Mouse (Mus musculus) ES-Bruce4 (cell line): Measurements from ENCODE around the gene Gimap8. TPM values are rescaled to one million over a fixed set of nuclear protein-coding genes. Genes with fewer than 3 reads are reported as not detected.

Experiments
- H3K27ac ChIP-seq: 2 replicates; pipeline ENCODE4 v1.5.1; 2012; ENCODE audit warnings: low read length, inconsistent platforms; ENCODE audit not compliant: insufficient read depth
- H3K27me3 ChIP-seq: 2 replicates; pipeline ENCODE4 v1.6.1; 2012; ENCODE audit warnings: mild to moderate bottlenecking, low read length, inconsistent platforms; ENCODE audit not compliant: control insufficient read depth, poor library complexity, insufficient read depth, severe bottlenecking
- H3K36me3 ChIP-seq: 2 replicates; pipeline ENCODE4 v1.6.1; 2012; ENCODE audit warnings: inconsistent platforms, mild to moderate bottlenecking, low read length, moderate library complexity; ENCODE audit not compliant: control insufficient read depth, poor library complexity, insufficient read depth, severe bottlenecking
- H3K4me1 ChIP-seq: one replicate; pipeline ENCODE4 v1.8.1; 2011; ENCODE audit warnings: low read length; ENCODE audit not compliant: control insufficient read depth, insufficient read depth
- H3K4me3 ChIP-seq: 2 replicates; pipeline ENCODE4 v1.5.1; 2011; ENCODE audit warnings: low read depth, mild to moderate bottlenecking, low read length
- H3K9ac ChIP-seq: 2 replicates; pipeline ENCODE4 v1.6.1; 2012; ENCODE audit warnings: low read depth, mild to moderate bottlenecking, inconsistent platforms; ENCODE audit not compliant: poor library complexity, severe bottlenecking
- H3K9me3 ChIP-seq: replicated peaks from 2 replicates; pipeline ENCODE4 v1.6.1; 2012; ENCODE audit warnings: mild to moderate bottlenecking, low read length, inconsistent platforms; ENCODE audit not compliant: control insufficient read depth, poor library complexity, insufficient read depth, severe bottlenecking
- CTCF ChIP-seq: IDR thresholded peaks from one replicate; pipeline ENCODE4 v1.8.1; 2011; ENCODE audit warnings: low read depth, low read length
- EP300 ChIP-seq: IDR thresholded peaks from 2 replicates; pipeline ENCODE4 v1.6.1; 2011; ENCODE audit warnings: low read depth, low read length; ENCODE audit not compliant: insufficient read depth
- POLR2A ChIP-seq: IDR thresholded peaks from one replicate; pipeline ENCODE4 v1.8.1; 2011; ENCODE audit warnings: low read length; ENCODE audit not compliant: insufficient read depth
- polyA plus RNA-seq: library from polyadenylated mRNA; stranded (reverse); fragments of >200 nt; gene quantifications from 2 replicates; pipeline ENCODE4 v1.2.4, GENCODE M21; 2011; ENCODE audit warnings: low read depth; ENCODE audit not compliant: missing spikeins, insufficient read depth, insufficient read length

Gene Gimap8
- polyA plus RNA-seq, 1 experiment: 0.31 TPM

- Histone ChIP-seq H3K4me3 (no peak overlapping the region), H3K27me3 (no peaks in the 10 kb centered on the region), H3K27ac (no peak overlapping the region), H3K9me3 (no peaks in the 10 kb centered on the region), H3K36me3 (no peaks in the 10 kb centered on the region), H3K4me1 (no peaks in the 10 kb centered on the region), H3K9ac (no peak overlapping the region)
- TF ChIP-seq EP300 (no peak), CTCF (no peak), POLR2A (no peak)
Measured at GRCm38 (mm10) chr6:48702601-48703000, 55.6 kb downstream of the Gimap8 start.

GRCm38 (mm10) chr6:48704146-48704545 is 57.1 kb downstream of the Gimap8 start:
- Histone ChIP-seq H3K27ac (no peak overlapping the region), H3K36me3 (no peaks in the 10 kb centered on the region), H3K4me3 (no peak overlapping the region), H3K27me3 (no peaks in the 10 kb centered on the region), H3K9ac (no peak overlapping the region), H3K4me1 (no peaks in the 10 kb centered on the region), H3K9me3 (no peaks in the 10 kb centered on the region)
- TF ChIP-seq CTCF (no peak), POLR2A (no peak), EP300 (no peak)

- no peak for TF ChIP-seq POLR2A
- TF ChIP-seq CTCF: no peak
- no peak for TF ChIP-seq EP300
- no peaks in the 10 kb centered on the region for H3K27me3 ChIP-seq
- no peaks in the 10 kb centered on the region for H3K36me3 ChIP-seq
- no peak overlapping the region for H3K4me3 ChIP-seq
- no peak overlapping the region for H3K27ac ChIP-seq
- H3K9ac ChIP-seq: no peak overlapping the region
- no peaks in the 10 kb centered on the region for H3K9me3 ChIP-seq
- no peaks in the 10 kb centered on the region for H3K4me1 ChIP-seq
Measured at GRCm38 (mm10) chr6:48706130-48706529, 59.1 kb downstream of the Gimap8 start.

Other genes starting within 250 kb of the Gimap8 start
- 3.3 and 4.9 TPM in 2 replicates for gene Zfp467, start 201.4 kb upstream of the Gimap8 start, polyA plus RNA-seq
- 0.19 and 0.29 TPM in 2 replicates for gene Sspo, start 199.0 kb upstream of the Gimap8 start, polyA plus RNA-seq
- 16.9 and 20.3 TPM in 2 replicates for gene Atp6v0e2, start 109.6 kb upstream of the Gimap8 start, polyA plus RNA-seq
- 6.2 and 12.1 TPM in 2 replicates for gene Lrrc61, start 92.4 kb upstream of the Gimap8 start, polyA plus RNA-seq
- 0.90 TPM in 1 of 2 replicates, not detected in the other for gene Rarres2, start 74.4 kb upstream of the Gimap8 start, polyA plus RNA-seq
- not detected in 2 replicates for gene Gm45021, start 57.6 kb upstream of the Gimap8 start, polyA plus RNA-seq
- gene Repin1, start 53.4 kb upstream of the Gimap8 start, polyA plus RNA-seq: 12.5 and 13.3 TPM in 2 replicates
- not detected in 2 replicates for gene Gm44965, start 53.3 kb upstream of the Gimap8 start, polyA plus RNA-seq
- gene Zfp775, start 45.2 kb upstream of the Gimap8 start, polyA plus RNA-seq: 3.2 and 6.0 TPM in 2 replicates
- gene AI854703, start 20.5 kb upstream of the Gimap8 start, polyA plus RNA-seq: 0.29 and 0.36 TPM in 2 replicates
- 1.3 and 1.9 TPM in 2 replicates for gene Gimap9, start 28.9 kb downstream of the Gimap8 start, polyA plus RNA-seq
- gene Gimap4, start 37.3 kb downstream of the Gimap8 start, polyA plus RNA-seq: not detected in 2 replicates
- not detected in 2 replicates for gene Gimap6, start 61.0 kb downstream of the Gimap8 start, polyA plus RNA-seq
- gene Gm28053, start 71.4 kb downstream of the Gimap8 start, polyA plus RNA-seq: not detected in 2 replicates
- not detected in 2 replicates for gene Gimap7, start 71.4 kb downstream of the Gimap8 start, polyA plus RNA-seq
- not detected in 2 replicates for gene Gimap1, start 91.8 kb downstream of the Gimap8 start, polyA plus RNA-seq
- not detected in 2 replicates for gene Gimap5, start 99.0 kb downstream of the Gimap8 start, polyA plus RNA-seq
- gene Gimap3, start 123.6 kb downstream of the Gimap8 start, polyA plus RNA-seq: not detected in 2 replicates
- gene Tmem176a, start 193.7 kb downstream of the Gimap8 start, polyA plus RNA-seq: 13.5 and 15.5 TPM in 2 replicates
- 7.1 and 7.2 TPM in 2 replicates for gene Tmem176b, start 194.3 kb downstream of the Gimap8 start, polyA plus RNA-seq
- 0.24 and 0.30 TPM in 2 replicates for gene Aoc1, start 225.7 kb downstream of the Gimap8 start, polyA plus RNA-seq